In the genomic region with DNA sequence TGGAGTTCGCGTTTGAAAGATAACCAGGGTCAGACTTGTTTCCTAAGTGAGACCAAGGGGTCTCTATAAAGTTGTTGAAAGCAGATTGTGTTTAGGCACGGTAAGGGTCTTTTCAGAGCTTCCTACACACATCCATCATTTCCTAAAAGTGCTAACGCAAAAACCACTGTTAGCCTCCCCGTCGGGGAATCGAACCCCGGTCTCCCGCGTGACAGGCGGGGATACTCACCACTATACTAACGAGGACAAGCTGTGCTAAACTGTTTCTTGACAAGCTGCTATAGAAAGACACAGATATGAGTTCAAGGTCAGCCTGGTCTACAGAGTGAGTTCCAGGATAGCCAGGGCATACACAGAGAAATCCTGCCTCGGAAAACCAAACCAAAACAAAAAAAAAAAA, we compare ENCODE assay signal across 8 mouse cellular contexts. TPM values are rescaled to one million over a fixed set of nuclear protein-coding genes. Genes with fewer than 3 reads are reported as not detected.
DNase-seq lines count a peak whose midpoint lies in the region; ATAC-seq and TF ChIP-seq lines count a peak whose summit lies in the region.

No protein-coding gene starts in this region.

- H3K9me3 ChIP-seq in ES-E14 (ENCODE audit: control insufficient read depth, insufficient read depth, low read depth, low read length), result no peaks in the 10 kb centered on the region
- H3K9me3 ChIP-seq in forebrain, embryonic 15.5 days, result no peaks in the 10 kb centered on the region

- WGBS in forebrain, embryonic 15.5 days, result under 1% methylated on average over 13 of the region's 13 CpGs
- 6% methylated on average over 13 of the region's 13 CpGs for WGBS in lung, adult 2 months
- WGBS in olfactory bulb, adult 2 months, result 9% methylated on average over 13 of the region's 13 CpGs

- H3K27ac ChIP-seq in ES-E14 (ENCODE audit: insufficient read depth, low read depth, low read length, poor library complexity, severe bottlenecking), result no peak overlapping the region; the same call in 1 of the 2 replicates
- peak overlapping the region; percentile 53; the same call in 1 of the 2 replicates for H3K27ac ChIP-seq in forebrain, embryonic 15.5 days (replicated peaks)
- H3K27ac ChIP-seq in layer of hippocampus, adult 2 months, result peak overlapping the region; percentile 89
- peak overlapping the region; percentile 41; the same call in 1 of the 2 replicates for H3K27ac ChIP-seq in olfactory bulb, adult 2 months (ENCODE audit: insufficient read depth, low read depth, low read length)

- H3K4me2 ChIP-seq in forebrain, embryonic 15.5 days (replicated peaks), result peak overlapping the region; percentile 8; the same call in 1 of the 2 replicates

- no peak for TF ChIP-seq CTCF in layer of hippocampus, adult 2 months (conservative IDR thresholded peaks at IDR 0.05)
- no peak for TF ChIP-seq CTCF in lung, adult 2 months (IDR thresholded peaks at IDR 0.05; ENCODE audit: insufficient read depth, low read length)
- no peak for TF ChIP-seq CTCF in olfactory bulb, adult 2 months (IDR thresholded peaks at IDR 0.05; ENCODE audit: insufficient read depth, low read depth, low read length)

- in situ Hi-C loops in ES-E14 (cut with MboI; ENCODE audit: low sequenced_read_pairs in 2 of 2, unreplicated experiment in 2 of 2), result no loop called here

- no peak for TF ChIP-seq POLR2A in lung, adult 2 months (IDR thresholded peaks at IDR 0.05; ENCODE audit: borderline replicate concordance, extremely low read depth, low read depth, low read length)
- TF ChIP-seq POLR2A in olfactory bulb, adult 2 months (IDR thresholded peaks at IDR 0.05; ENCODE audit: insufficient read depth, low read depth, low read length), result no peak

- H3K4me3 ChIP-seq in ES-E14 (ENCODE audit: insufficient read depth in 1 of 2, low read depth in 1 of 2, low read length in 2 of 2, poor library complexity in 1 of 2, severe bottlenecking in 1 of 2), result peak overlapping the region; percentile 53 to 56
- peak overlapping the region; percentile 27 for H3K4me3 ChIP-seq in forebrain, embryonic 15.5 days
- peak overlapping the region; percentile 58 for H3K4me3 ChIP-seq in layer of hippocampus, adult 2 months
- H3K4me3 ChIP-seq in lung, adult 2 months (replicated peaks; ENCODE audit: extremely low read depth, low read depth, low read length), result no peak overlapping the region
- H3K4me3 ChIP-seq in olfactory bulb, adult 2 months (ENCODE audit: insufficient read depth, low read depth, low read length), result no peak overlapping the region

- peak overlapping the region; percentile 63 for H3K9ac ChIP-seq in ES-E14 (ENCODE audit: insufficient read depth, low read depth, low read length, poor library complexity, severe bottlenecking)
- H3K9ac ChIP-seq in forebrain, embryonic 15.5 days (replicated peaks), result no peak overlapping the region

- peak; percentile 81 for DNase-seq in ES-E14 (ENCODE audit: low read depth, low spot score)
- peak; percentile 77 for DNase-seq in c-Kit-positive CD71-negative TER-119-negative erythroid progenitor cells, embryonic 14.5 days (ENCODE audit: low read depth)
- peak; percentile 86 for DNase-seq in heart, postnatal 4 days
- DNase-seq in layer of hippocampus, adult 2 months (ENCODE audit: low spot score in 2 of 2), result peak; percentile 87 to 93
- DNase-seq in lung, adult 2 months, result peak; percentile 66
- peak; percentile 89 for DNase-seq in thymus, postnatal 0 days (ENCODE audit: low spot score)

- H3K36me3 ChIP-seq in ES-E14 (ENCODE audit: control insufficient read depth, insufficient read depth, low read length, poor library complexity, severe bottlenecking), result peaks cover 6% of the 10 kb centered on the region; the same call in 1 of the 2 replicates
- H3K36me3 ChIP-seq in forebrain, embryonic 15.5 days, result peaks cover 10% of the 10 kb centered on the region

- H3K4me1 ChIP-seq in ES-E14 (ENCODE audit: control insufficient read depth in 2 of 2, insufficient read depth in 2 of 2, low read length in 2 of 2, poor library complexity in 1 of 2), result peaks cover 0 to 9% of the 10 kb centered on the region in 2 experiments; a peak in 1 of 4 replicates
- peaks cover 15% of the 10 kb centered on the region for H3K4me1 ChIP-seq in forebrain, embryonic 15.5 days
- H3K4me1 ChIP-seq in lung, adult 2 months (ENCODE audit: control insufficient read depth, insufficient read depth, low read length), result no peaks in the 10 kb centered on the region
- peaks cover 20% of the 10 kb centered on the region for H3K4me1 ChIP-seq in olfactory bulb, adult 2 months (ENCODE audit: control insufficient read depth, insufficient read depth, low read length)

- H3K27me3 ChIP-seq in forebrain, embryonic 15.5 days, result no peaks in the 10 kb centered on the region

- ATAC-seq in forebrain, embryonic 15.5 days (replicated peaks), result peak; percentile 5; the same call in 1 of the 2 replicates

TF ChIP-seq in ES-E14, 5 proteins besides CTCF, POLR2A, EP300 and RAD21:
- no peak for TF ChIP-seq CHD2 (IDR thresholded peaks at IDR 0.05; ENCODE audit: low read depth, low read length)
- no peak for TF ChIP-seq ZNF384 (IDR thresholded peaks at IDR 0.05; ENCODE audit: low read depth, low read length)
- no peak for TF ChIP-seq ZC3H11A (IDR thresholded peaks at IDR 0.05; ENCODE audit: borderline replicate concordance, low read depth, low read length)
- 0 out of 2 replicates have a peak, but pooled peaks have one; percentile 38 for TF ChIP-seq HCFC1 (IDR thresholded peaks at IDR 0.05; ENCODE audit: borderline replicate concordance, insufficient read depth, low read length)
- TF ChIP-seq MAFK (IDR thresholded peaks at IDR 0.05; ENCODE audit: insufficient read depth, low read depth, low read length), result peak; percentile 92
TF ChIP-seq in ES-E14: peak in this region for 2.

RNA-seq across cellular contexts. Expression of gene Ubc, which starts 18.8 kb away (rescaled TPM):
- total RNA-seq in ES-E14 (2012; rRNA removed), result 1,120 and 1,195 TPM in 2 replicates
- 1,235 and 1,278 TPM in 2 replicates for polyA plus RNA-seq in forebrain, embryonic 15.5 days (2015; fragmentation: Nextera tagmentation; extraction: Ambion mirVana)
- 100 to 1,000 TPM; 781 to 834 TPM for total RNA-seq in heart, postnatal 4 days (2021)
- total RNA-seq in layer of hippocampus, adult 2 months (2021), result 100 to 1,000 TPM; 713 to 818 TPM
- 705 and 874 TPM in 2 replicates for polyA plus RNA-seq in lung, adult 2 months (2012; rRNA removed)
- 238 and 763 TPM in 2 replicates for polyA plus RNA-seq in olfactory bulb, adult 2 months (2012; ENCODE audit: insufficient read depth, insufficient read length, low replicate concordance, missing spikeins)
- 532 and 603 TPM in 2 replicates for polyA plus RNA-seq in thymus, postnatal 0 days (2015; fragmentation: Nextera tagmentation; extraction: Ambion mirVana)

RNA-seq across cellular contexts. Expression of gene Gm10382, which starts 19.7 kb away (rescaled TPM):
- 0.98 and 1.6 TPM in 2 replicates for total RNA-seq in ES-E14 (2012; rRNA removed)
- polyA plus RNA-seq in forebrain, embryonic 15.5 days (2015; fragmentation: Nextera tagmentation; extraction: Ambion mirVana), result 0.55 TPM in 2 replicates
- under 1 TPM; 0.21 to 0.29 TPM for total RNA-seq in heart, postnatal 4 days (2021)
- total RNA-seq in layer of hippocampus, adult 2 months (2021), result not detected
- polyA plus RNA-seq in lung, adult 2 months (2012; rRNA removed), result 0.20 and 0.25 TPM in 2 replicates
- polyA plus RNA-seq in olfactory bulb, adult 2 months (2012; ENCODE audit: insufficient read depth, insufficient read length, low replicate concordance, missing spikeins), result not detected in 2 replicates
- 0.44 and 0.74 TPM in 2 replicates for polyA plus RNA-seq in thymus, postnatal 0 days (2015; fragmentation: Nextera tagmentation; extraction: Ambion mirVana)

RNA-seq across cellular contexts. Expression of gene Dhx37, which starts 25.1 kb away (rescaled TPM):
- total RNA-seq in ES-E14 (2012; rRNA removed), result 24.7 and 26.3 TPM in 2 replicates
- polyA plus RNA-seq in forebrain, embryonic 15.5 days (2015; fragmentation: Nextera tagmentation; extraction: Ambion mirVana), result 11.3 and 13.4 TPM in 2 replicates
- total RNA-seq in heart, postnatal 4 days (2021), result 10 to 100 TPM; 13.6 to 14.6 TPM
- 10 to 100 TPM; 15.2 to 15.6 TPM for total RNA-seq in layer of hippocampus, adult 2 months (2021)
- 11.1 and 13.4 TPM in 2 replicates for polyA plus RNA-seq in lung, adult 2 months (2012; rRNA removed)
- polyA plus RNA-seq in olfactory bulb, adult 2 months (2012; ENCODE audit: insufficient read depth, insufficient read length, low replicate concordance, missing spikeins), result not detected in 2 replicates
- 8.1 and 8.2 TPM in 2 replicates for polyA plus RNA-seq in thymus, postnatal 0 days (2015; fragmentation: Nextera tagmentation; extraction: Ambion mirVana)

RNA-seq across cellular contexts. Expression of gene Bri3bp, which starts 32.5 kb away (rescaled TPM):
- total RNA-seq in ES-E14 (2012; rRNA removed), result 52.7 and 80.5 TPM in 2 replicates
- 35.9 and 38.0 TPM in 2 replicates for polyA plus RNA-seq in forebrain, embryonic 15.5 days (2015; fragmentation: Nextera tagmentation; extraction: Ambion mirVana)
- 10 to 100 TPM; 55.8 to 56.3 TPM for total RNA-seq in heart, postnatal 4 days (2021)
- 100 to 1,000 TPM in 1 of 2 experiments, 10 to 100 TPM in 1; 93.2 to 107 TPM for total RNA-seq in layer of hippocampus, adult 2 months (2021)
- 5.0 and 8.2 TPM in 2 replicates for polyA plus RNA-seq in lung, adult 2 months (2012; rRNA removed)
- 46.8 TPM in 1 of 2 replicates, not detected in the other for polyA plus RNA-seq in olfactory bulb, adult 2 months (2012; ENCODE audit: insufficient read depth, insufficient read length, low replicate concordance, missing spikeins)
- 37.3 and 42.5 TPM in 2 replicates for polyA plus RNA-seq in thymus, postnatal 0 days (2015; fragmentation: Nextera tagmentation; extraction: Ambion mirVana)

Comparison
In these comparisons a context has a peak if more than half of its experiments do, and no peak if none do; other contexts are left out.
1. H3K4me3 ChIP-seq: peak in ES-E14 (2 of 2), forebrain, embryonic 15.5 days (single experiment) and layer of hippocampus, adult 2 months (single experiment); none in lung, adult 2 months (single experiment) and olfactory bulb, adult 2 months (single experiment).
2. Peak in every context shown above with its lines, with median percentiles within 50 percentile points of each other: DNase-seq.